ENCODE assay signal across 16 mouse cellular contexts in the genomic region with DNA sequence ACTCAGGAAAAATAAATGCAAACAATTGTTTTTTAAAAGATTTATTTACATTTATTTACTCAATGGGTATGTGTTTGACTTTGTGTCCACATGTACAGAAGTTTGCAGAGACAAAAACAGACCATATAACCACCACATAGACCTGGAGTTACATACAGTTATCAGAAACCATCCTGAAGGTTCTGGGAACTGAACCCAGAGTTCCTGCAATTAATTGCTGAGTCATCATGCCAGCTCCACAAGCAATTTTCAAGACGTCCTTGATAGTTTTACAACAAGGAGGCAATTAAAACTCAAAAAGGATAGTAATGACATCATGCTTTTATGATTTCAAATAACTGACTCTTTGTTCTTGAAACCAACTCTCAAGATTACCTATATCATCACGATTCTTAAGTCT.
"Had no signal": no experiment of that assay in that cellular context is flagged by ENCODE, and none has a peak within 500 bp of the region (broad histone marks: within the 10 kb centered on the region; RNA-seq: fewer than 3 reads in every experiment).

No protein-coding gene starts in this region.

- DNase-seq: lung, adult 18-20 months; lung, embryonic 14.5 days; lung, postnatal 10 days; lung, postnatal 4 days; midbrain, embryonic 14.5 days; right cerebral cortex, postnatal 14 days; thymus, adult 2 months; thymus, postnatal 14 days; thymus, postnatal 36 days had no signal

- H3K4me2 ChIP-seq: lung, embryonic 14.5 days; midbrain, embryonic 12.5 days; neural tube, embryonic 13.5 days; neural tube, embryonic 15.5 days; stomach, embryonic 15.5 days had no signal

- H3K9me3 ChIP-seq: midbrain, embryonic 10.5 days; midbrain, embryonic 12.5 days; neural tube, embryonic 13.5 days; neural tube, embryonic 15.5 days; stomach, embryonic 15.5 days had no signal

- H3K27me3 ChIP-seq: midbrain, embryonic 12.5 days; neural tube, embryonic 13.5 days; neural tube, embryonic 15.5 days; stomach, embryonic 15.5 days had no signal

- H3K4me1 ChIP-seq: midbrain, embryonic 10.5 days; midbrain, embryonic 12.5 days; neural tube, embryonic 13.5 days; neural tube, embryonic 15.5 days; stomach, embryonic 15.5 days had no signal

- H3K4me3 ChIP-seq: midbrain, embryonic 10.5 days; midbrain, embryonic 12.5 days; myocyte; neural tube, embryonic 13.5 days; neural tube, embryonic 15.5 days; stomach, embryonic 15.5 days had no signal

- H3K27ac ChIP-seq: midbrain, embryonic 10.5 days; midbrain, embryonic 12.5 days; neural tube, embryonic 13.5 days; neural tube, embryonic 15.5 days; stomach, embryonic 15.5 days; stomach, postnatal 0 days had no signal

- H3K36me3 ChIP-seq: midbrain, embryonic 10.5 days; midbrain, embryonic 12.5 days; neural tube, embryonic 15.5 days; stomach, embryonic 15.5 days had no signal

- H3K9ac ChIP-seq: lung, embryonic 14.5 days; midbrain, embryonic 12.5 days; neural tube, embryonic 13.5 days; neural tube, embryonic 15.5 days; stomach, embryonic 15.5 days had no signal
